Mouse (Mus musculus): Measurements from ENCODE around the gene Atpaf2.

DNA sequence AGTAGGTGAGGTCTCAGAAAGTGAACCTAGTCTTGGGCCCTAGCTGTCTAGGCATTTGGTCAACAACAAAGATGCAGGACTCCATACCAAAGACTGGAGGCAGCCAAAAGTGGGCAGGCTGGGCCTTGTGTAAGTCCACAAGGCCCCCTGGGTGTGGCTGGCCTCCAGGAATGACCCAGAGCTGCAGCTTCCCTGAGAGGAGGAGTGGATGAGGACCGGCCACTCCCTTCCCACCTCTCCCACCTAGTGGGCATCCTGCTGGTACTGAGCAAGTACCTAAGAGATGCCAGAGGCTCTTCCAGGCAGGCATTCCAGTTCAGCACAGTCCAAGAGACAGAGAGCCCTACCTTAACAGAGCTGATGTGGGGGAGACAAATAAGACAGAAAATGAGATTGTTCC lies 58.3 kb downstream of the Atpaf2 start:
- TF ChIP-seq CTCF (IDR thresholded peaks at IDR 0.05; ENCODE audit: low read depth, low read length) (no peak), POLR2A (IDR thresholded peaks at IDR 0.05; ENCODE audit: borderline replicate concordance, low read depth, low read length) (no peak)
